Mouse (Mus musculus): Measurements from ENCODE around the gene Ces1d. TPM values are rescaled to one million over a fixed set of nuclear protein-coding genes. Genes with fewer than 3 reads are reported as not detected.
"Not testable (repeated sequence)": the region's sequence is repeated elsewhere in the genome, so short reads cannot be mapped to it uniquely, and the experiment has no call there.

The Ces1d gene
- polyA plus RNA-seq (2016; fragmentation: Nextera tagmentation; extraction: Ambion mirVana): 0.11 and 0.18 TPM in 2 replicates

- Histone ChIP-seq H3K36me3 (no peaks in the 10 kb centered on the region), H3K27me3 (no peaks in the 10 kb centered on the region), H3K9ac (replicated peaks) (no peak within 1 kb of the TSS), H3K4me1 (no peaks in the 10 kb centered on the region), H3K9me3 (no peaks in the 10 kb centered on the region), H3K4me2 (replicated peaks) (no peak within 1 kb of the TSS), H3K27ac (replicated peaks) (no peak within 1 kb of the TSS), H3K4me3 (no peak within 1 kb of the TSS)
- WGBS: 85% methylated on average over 8 of the region's 8 CpGs
- ATAC-seq (ENCODE audit: low FRiP score, low read depth): no peak
Observed at GRCm38 (mm10) chr8:93197685-93198525, at the start of gene Ces1d. TSS of gene Ces1d (minus strand) at chr8:93197838.

GRCm38 (mm10) chr8:93246057-93246456, 48.4 kb upstream of the Ces1d start:
- Histone ChIP-seq H3K9me3 (no peaks in the 10 kb centered on the region), H3K4me2 (replicated peaks) (no peak overlapping the region), H3K27ac (replicated peaks) (no peak overlapping the region), H3K4me3 (no peak overlapping the region), H3K9ac (replicated peaks) (no peak overlapping the region), H3K36me3 (no peaks in the 10 kb centered on the region), H3K4me1 (no peaks in the 10 kb centered on the region), H3K27me3 (no peaks in the 10 kb centered on the region)
- ATAC-seq (ENCODE audit: low FRiP score, low read depth): no peak
- 100% methylated on average over 2 of the region's 2 CpGs for WGBS

GRCm38 (mm10) chr8:93239884-93240283, 42.2 kb upstream of the Ces1d start:
- H3K27ac ChIP-seq (replicated peaks): no peak overlapping the region
- no peaks in the 10 kb centered on the region for H3K27me3 ChIP-seq
- H3K4me1 ChIP-seq: no peaks in the 10 kb centered on the region
- no peak overlapping the region for H3K4me3 ChIP-seq
- no peak overlapping the region for H3K9ac ChIP-seq (replicated peaks)
- no peak overlapping the region for H3K4me2 ChIP-seq (replicated peaks)
- H3K9me3 ChIP-seq: no peaks in the 10 kb centered on the region
- H3K36me3 ChIP-seq: no peaks in the 10 kb centered on the region
- no peak for ATAC-seq (ENCODE audit: low FRiP score, low read depth)

GRCm38 (mm10) chr8:93235681-93236080, 38.0 kb upstream of the Ces1d start:
- Histone ChIP-seq H3K4me3 (no peak overlapping the region), H3K9ac (replicated peaks) (no peak overlapping the region), H3K9me3 (no peaks in the 10 kb centered on the region), H3K36me3 (no peaks in the 10 kb centered on the region), H3K4me1 (no peaks in the 10 kb centered on the region), H3K27me3 (no peaks in the 10 kb centered on the region), H3K4me2 (replicated peaks) (no peak overlapping the region), H3K27ac (replicated peaks) (no peak overlapping the region)
- 64% methylated on average over 1 of the region's 1 CpGs for WGBS
- no peak for ATAC-seq (ENCODE audit: low FRiP score, low read depth)

- no peak for ATAC-seq (ENCODE audit: low FRiP score, low read depth)
- no peak overlapping the region for H3K27ac ChIP-seq (replicated peaks)
- H3K9ac ChIP-seq (replicated peaks): no peak overlapping the region
- no peak overlapping the region for H3K4me3 ChIP-seq
- no peaks in the 10 kb centered on the region for H3K9me3 ChIP-seq
- 84% methylated on average over 1 of the region's 1 CpGs for WGBS
- H3K4me1 ChIP-seq: no peaks in the 10 kb centered on the region
- H3K27me3 ChIP-seq: no peaks in the 10 kb centered on the region
- no peak overlapping the region for H3K4me2 ChIP-seq (replicated peaks)
- no peaks in the 10 kb centered on the region for H3K36me3 ChIP-seq
Observed at GRCm38 (mm10) chr8:93234706-93235105, 37.1 kb upstream of the Ces1d start.

- Histone ChIP-seq H3K36me3 (no peaks in the 10 kb centered on the region), H3K9ac (replicated peaks) (no peak overlapping the region), H3K27me3 (no peaks in the 10 kb centered on the region), H3K4me2 (replicated peaks) (no peak overlapping the region), H3K4me3 (no peak overlapping the region), H3K9me3 (no peaks in the 10 kb centered on the region), H3K27ac (replicated peaks) (no peak overlapping the region), H3K4me1 (no peaks in the 10 kb centered on the region)
- no peak for ATAC-seq (ENCODE audit: low FRiP score, low read depth)
- WGBS: 89% methylated on average over 6 of the region's 6 CpGs
Observed at GRCm38 (mm10) chr8:93234068-93234467, 36.4 kb upstream of the Ces1d start.

GRCm38 (mm10) chr8:93229446-93229845, 31.8 kb upstream of the Ces1d start, which contains the start of gene Ces1e:
TSS of gene Ces1e (minus strand) at chr8:93229619.
- Histone ChIP-seq H3K27me3 (no peaks in the 10 kb centered on the region), H3K4me1 (no peaks in the 10 kb centered on the region), H3K36me3 (no peaks in the 10 kb centered on the region), H3K9ac (replicated peaks) (no peak within 1 kb of the TSS), H3K4me3 (no peak within 1 kb of the TSS), H3K4me2 (replicated peaks) (no peak within 1 kb of the TSS), H3K27ac (replicated peaks) (no peak within 1 kb of the TSS), H3K9me3 (no peaks in the 10 kb centered on the region)
- no peak for ATAC-seq (ENCODE audit: low FRiP score, low read depth)

- 68% methylated on average over 11 of the region's 11 CpGs for WGBS
- Histone ChIP-seq H3K4me1 (no peaks in the 10 kb centered on the region), H3K27ac (replicated peaks) (no peak overlapping the region), H3K27me3 (no peaks in the 10 kb centered on the region), H3K4me2 (replicated peaks) (no peak overlapping the region), H3K9me3 (no peaks in the 10 kb centered on the region), H3K36me3 (no peaks in the 10 kb centered on the region), H3K9ac (replicated peaks) (no peak overlapping the region), H3K4me3 (no peak overlapping the region)
- no peak for ATAC-seq (ENCODE audit: low FRiP score, low read depth)
Observed at GRCm38 (mm10) chr8:93228673-93229370, 31.2 kb upstream of the Ces1d start.

- not testable (repeated sequence) for H3K9me3 ChIP-seq; H3K27ac ChIP-seq (replicated peaks); H3K36me3 ChIP-seq; H3K4me3 ChIP-seq; H3K4me2 ChIP-seq (replicated peaks); H3K9ac ChIP-seq (replicated peaks); H3K27me3 ChIP-seq; H3K4me1 ChIP-seq; ATAC-seq (ENCODE audit: low FRiP score, low read depth)
- 100% methylated on average over 1 of the region's 1 CpGs for WGBS
Observed at GRCm38 (mm10) chr8:93226471-93226870, 28.8 kb upstream of the Ces1d start.

GRCm38 (mm10) chr8:93221896-93222295, 24.3 kb upstream of the Ces1d start:
- no peak for ATAC-seq (ENCODE audit: low FRiP score, low read depth)
- WGBS: 84% methylated on average over 3 of the region's 3 CpGs
- H3K4me3 ChIP-seq: no peak overlapping the region
- H3K36me3 ChIP-seq: no peaks in the 10 kb centered on the region
- no peak overlapping the region for H3K4me2 ChIP-seq (replicated peaks)
- no peak overlapping the region for H3K9ac ChIP-seq (replicated peaks)
- H3K9me3 ChIP-seq: no peaks in the 10 kb centered on the region
- no peaks in the 10 kb centered on the region for H3K27me3 ChIP-seq
- no peak overlapping the region for H3K27ac ChIP-seq (replicated peaks)
- no peaks in the 10 kb centered on the region for H3K4me1 ChIP-seq

- WGBS: 80% methylated on average over 4 of the region's 4 CpGs
Observed at GRCm38 (mm10) chr8:93217867-93218266, 20.2 kb upstream of the Ces1d start.

GRCm38 (mm10) chr8:93217375-93217774, 19.7 kb upstream of the Ces1d start:
- no peak overlapping the region for H3K9ac ChIP-seq (replicated peaks)
- no peak for ATAC-seq (ENCODE audit: low FRiP score, low read depth)
- no peak overlapping the region for H3K4me3 ChIP-seq
- H3K9me3 ChIP-seq: no peaks in the 10 kb centered on the region
- WGBS: 93% methylated on average over 1 of the region's 1 CpGs
- no peak overlapping the region for H3K27ac ChIP-seq (replicated peaks)
- no peaks in the 10 kb centered on the region for H3K36me3 ChIP-seq
- H3K27me3 ChIP-seq: no peaks in the 10 kb centered on the region
- H3K4me1 ChIP-seq: no peaks in the 10 kb centered on the region
- H3K4me2 ChIP-seq (replicated peaks): no peak overlapping the region

More at GRCm38 (mm10) chr8:93217867-93218266, 20.2 kb upstream of the Ces1d start:
- Histone ChIP-seq H3K4me2 (replicated peaks) (no peak overlapping the region), H3K4me3 (no peak overlapping the region), H3K9me3 (no peaks in the 10 kb centered on the region), H3K4me1 (no peaks in the 10 kb centered on the region), H3K9ac (replicated peaks) (no peak overlapping the region), H3K36me3 (no peaks in the 10 kb centered on the region), H3K27ac (replicated peaks) (no peak overlapping the region), H3K27me3 (no peaks in the 10 kb centered on the region)
- ATAC-seq (ENCODE audit: low FRiP score, low read depth): no peak

Measured in midbrain, embryonic 12.5 days (tissue).